Mouse (Mus musculus) adrenal gland, adult 18-20 months (tissue): Measurements from ENCODE around the gene Rnf135. TPM values are rescaled to one million over a fixed set of nuclear protein-coding genes. Genes with fewer than 3 reads are reported as not detected.
"Not testable (repeated sequence)": the region's sequence is repeated elsewhere in the genome, so short reads cannot be mapped to it uniquely, and the experiment has no call there.

ENCODE experiments used
- DNase-seq, 2 experiments: peaks; one replicate each; pipeline ENCODE4 v3.0.0; 2021 to 2022; ENCODE audit warnings: low spot score in 2 of 2
- long read RNA-seq, 2 experiments: library from polyadenylated mRNA; stranded (forward); transcript quantifications; one replicate each; pipeline ENCODE4 v2.0.0; 2021
- total RNA-seq, 2 experiments: library from RNA; stranded (reverse); gene quantifications; 1 replicate in 1 of 2; 2 replicates in 1 of 2; pipeline ENCODE4 v1.2.3; 2021

The Rnf135 gene
- 1 to 10 TPM; 5.9 to 9.1 TPM for total RNA-seq
- long read RNA-seq, experiment 1, partial matches to known transcripts: 0 of 3 reads
- long read RNA-seq, experiment 1, other reads (novel, unspliced or antisense): 2 of 3 reads
- long read RNA-seq, experiment 2, transcript Rnf135-201 (5 exons, 1,984 nt): major isoform, 40 of 61 reads
- long read RNA-seq, experiment 2, partial matches to known transcripts: 0 of 61 reads
- long read RNA-seq, experiment 2, other reads (novel, unspliced or antisense): 21 of 61 reads

DNA sequence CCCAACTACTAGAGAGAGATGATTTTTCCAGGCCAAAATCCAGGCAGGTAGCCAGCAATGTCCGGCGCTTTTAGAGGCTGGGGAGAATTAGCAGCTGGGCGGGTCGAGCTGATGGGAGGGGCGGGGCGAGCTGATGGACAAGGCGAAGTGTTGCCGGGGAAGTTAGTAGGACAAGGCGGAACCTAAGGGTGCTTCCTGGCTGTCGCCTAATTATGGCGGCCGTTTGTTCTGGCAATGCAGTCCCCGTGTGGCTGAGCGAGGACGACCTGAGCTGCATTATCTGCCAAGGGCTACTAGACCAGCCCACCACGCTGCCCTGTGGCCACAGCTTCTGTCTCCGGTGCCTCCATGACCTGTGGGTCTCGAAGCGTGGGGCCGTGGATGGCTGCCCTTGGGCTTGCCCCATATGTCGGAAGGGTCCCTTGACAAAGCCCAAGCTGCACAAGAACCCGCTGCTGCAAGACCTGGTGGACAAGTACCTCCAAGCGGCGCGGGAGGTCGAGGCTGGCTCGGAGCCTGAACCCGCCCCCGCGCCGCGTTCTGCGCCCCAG lies at the start of gene Rnf135:
Gene Rnf135 (plus strand): TSS at position 147 of the 551 bp plus-strand sequence.
- DNase-seq: peak; percentile 82 to 84

DNA sequence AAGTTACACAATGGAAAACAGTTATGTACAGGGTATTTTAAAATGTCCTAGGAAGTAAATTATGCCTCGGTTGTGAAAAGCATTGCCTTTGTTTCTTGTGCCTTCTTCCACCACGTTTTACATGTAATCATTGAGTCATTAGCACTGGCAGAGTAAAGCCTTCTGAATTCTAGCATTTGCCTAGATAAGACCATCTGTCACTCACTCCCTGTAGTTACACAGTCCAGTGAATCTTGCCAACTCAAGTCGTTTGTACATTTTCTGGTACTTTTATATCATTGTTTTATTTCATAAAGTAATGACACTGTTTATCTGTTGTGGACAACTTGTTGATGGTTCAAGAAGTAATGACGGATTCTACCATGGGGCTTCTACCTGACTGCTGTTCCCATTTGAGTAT lies 48.9 kb upstream of the Rnf135 start:
- no peak for DNase-seq

DNA sequence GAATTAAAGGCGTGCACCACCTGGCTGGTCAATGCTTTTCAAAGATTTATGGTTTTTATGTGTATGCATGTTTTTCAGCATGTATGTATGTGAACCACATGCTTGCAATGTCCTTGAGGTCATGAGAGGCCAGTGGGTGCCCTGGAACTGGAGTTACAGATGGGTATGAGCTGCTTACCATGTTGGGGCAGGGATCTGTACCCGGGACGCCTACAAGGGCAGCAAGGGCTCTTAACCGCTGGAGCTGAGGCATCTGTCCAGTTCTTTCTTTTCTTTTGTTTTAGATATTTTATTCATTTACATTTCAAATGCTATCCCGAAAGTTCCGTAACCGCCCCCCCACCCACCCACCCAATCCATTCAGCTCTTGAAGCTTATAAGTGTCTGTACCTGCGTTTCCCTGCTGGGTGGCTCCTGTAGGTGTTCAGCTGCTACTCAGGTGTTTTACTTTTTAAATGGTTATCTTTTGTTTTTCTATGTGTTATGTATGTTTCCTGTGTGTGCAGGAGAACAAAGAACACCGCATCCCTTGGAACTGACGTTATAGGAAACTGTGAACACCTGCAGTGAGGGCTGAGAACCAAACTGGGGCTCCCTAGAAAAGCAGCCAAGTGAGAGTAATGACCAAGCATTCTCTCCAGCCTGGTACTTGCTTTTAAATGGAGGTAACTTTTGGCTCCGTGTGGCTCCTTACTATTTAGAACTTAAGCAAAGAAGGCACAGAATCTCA lies 47.5 kb upstream of the Rnf135 start:
- DNase-seq: no peak

DNA sequence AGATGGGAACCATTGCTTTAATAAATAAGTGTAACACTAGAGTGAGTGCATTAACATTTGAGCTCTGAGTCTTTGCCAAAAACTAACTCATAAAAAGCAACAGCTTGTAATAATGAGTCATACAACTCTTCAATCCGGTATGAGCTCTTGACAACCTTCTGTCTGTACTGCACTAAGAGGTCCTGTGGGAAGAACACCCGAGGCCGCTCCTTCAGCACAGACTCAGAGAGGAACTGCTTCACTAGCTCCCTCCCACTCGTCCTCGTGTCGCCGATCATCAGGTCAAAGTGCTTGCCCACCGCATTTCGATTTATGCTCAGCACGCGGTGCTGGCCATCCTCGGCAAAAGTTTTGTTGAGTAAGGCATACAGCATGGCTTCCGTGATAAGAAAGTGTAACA lies 46.9 kb upstream of the Rnf135 start:
- no peak for DNase-seq

DNA sequence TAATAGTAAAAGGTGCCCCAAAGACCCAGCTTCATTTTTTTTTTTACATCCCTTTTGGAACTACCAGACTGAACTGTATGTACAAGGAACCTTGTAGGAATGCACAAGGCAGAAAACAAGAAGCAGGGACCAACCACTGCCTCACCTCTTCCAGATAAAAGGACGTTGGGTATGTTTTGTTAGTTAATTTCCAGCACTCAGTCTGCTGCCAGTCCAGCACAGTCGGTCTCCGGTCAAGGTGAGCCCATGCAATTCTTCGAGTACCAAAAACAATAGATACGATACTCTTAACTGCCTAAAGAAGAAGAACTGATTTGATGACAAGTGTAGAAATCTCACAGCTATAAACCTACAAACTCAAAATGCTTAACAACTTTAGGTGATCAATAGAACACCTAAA lies 45.9 kb upstream of the Rnf135 start:
- DNase-seq: no peak

DNA sequence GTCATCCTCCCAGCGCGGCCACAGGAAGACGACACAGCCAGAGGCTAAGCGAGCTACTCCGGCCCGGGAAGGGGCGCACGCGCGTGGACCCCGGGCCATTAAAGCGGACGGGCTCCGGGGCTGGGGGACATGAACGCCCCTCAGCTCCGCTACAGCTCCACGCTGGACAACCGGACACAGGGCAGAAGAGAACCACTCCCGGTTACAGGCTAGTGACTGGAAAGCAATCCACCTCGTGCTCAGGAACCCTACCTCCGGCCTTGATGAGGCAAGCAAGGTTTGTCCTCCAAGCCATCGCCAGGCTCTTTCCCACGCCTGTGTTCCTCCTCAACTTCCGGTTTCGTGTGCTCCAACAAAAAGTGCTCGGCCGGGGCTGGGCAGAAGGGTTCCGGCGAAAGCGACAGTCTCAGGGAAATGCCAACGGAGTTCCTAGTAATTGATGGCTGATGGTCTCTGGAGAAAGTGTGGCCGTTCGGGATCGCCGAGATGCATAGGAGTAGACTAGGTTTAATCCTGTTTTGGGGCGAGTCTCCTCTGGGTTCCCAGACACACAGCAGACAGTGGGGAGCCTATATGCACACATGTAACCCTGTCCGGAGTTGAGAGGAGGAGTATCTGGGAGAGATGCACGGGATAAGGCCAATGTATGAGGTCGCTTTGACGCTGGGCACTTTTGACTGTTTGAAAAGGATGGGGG lies 41.7 kb upstream of the Rnf135 start, which contains the start of gene Tefm:
Gene Tefm (minus strand): TSS at position 351 of the 697 bp plus-strand sequence.
- peak; percentile 79 to 80 for DNase-seq

DNA sequence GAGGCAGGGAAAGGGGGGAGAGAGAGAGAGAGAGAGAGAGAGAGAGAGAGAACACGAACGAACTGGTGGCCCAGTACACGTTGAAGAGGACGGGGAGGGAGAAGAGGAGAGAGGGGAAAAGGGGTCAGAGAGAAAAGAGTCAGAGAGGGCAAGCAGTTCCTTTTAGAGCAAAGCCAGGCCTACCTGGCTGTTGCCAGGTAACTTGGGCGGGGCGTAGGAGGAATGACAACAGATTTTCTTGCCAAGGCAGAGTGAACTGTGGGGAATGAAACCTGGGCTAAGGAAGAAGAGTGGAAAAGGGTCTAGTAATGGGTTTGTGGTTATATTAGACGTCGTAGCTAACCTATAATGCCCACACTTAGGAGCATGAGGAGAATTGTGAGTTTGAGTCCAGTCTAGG lies 40.8 kb upstream of the Rnf135 start:
- no peak for DNase-seq

GRCm38 (mm10) chr11:80145787-80146275 lies 37.8 kb upstream of the Rnf135 start:
- no peak for DNase-seq

DNA sequence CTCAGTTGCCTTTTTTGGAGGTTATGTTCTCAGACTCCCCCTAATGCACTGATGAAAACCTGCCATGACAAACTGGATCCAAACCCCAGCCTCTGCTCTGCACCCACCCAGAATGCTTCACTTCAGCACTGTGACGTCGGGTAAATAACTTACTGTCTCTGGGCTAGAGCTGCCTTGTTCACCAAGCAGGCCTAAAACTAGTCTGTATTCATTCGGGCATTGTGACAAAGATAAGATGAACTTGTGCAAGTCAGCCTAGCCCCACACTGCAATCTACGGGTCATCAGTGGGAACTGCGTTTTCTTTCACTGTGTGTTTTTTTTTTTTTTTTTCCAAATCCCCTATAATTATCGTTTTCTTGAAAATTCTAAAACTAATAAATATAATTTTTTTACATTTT lies 35.9 kb upstream of the Rnf135 start:
- DNase-seq: no peak

DNA sequence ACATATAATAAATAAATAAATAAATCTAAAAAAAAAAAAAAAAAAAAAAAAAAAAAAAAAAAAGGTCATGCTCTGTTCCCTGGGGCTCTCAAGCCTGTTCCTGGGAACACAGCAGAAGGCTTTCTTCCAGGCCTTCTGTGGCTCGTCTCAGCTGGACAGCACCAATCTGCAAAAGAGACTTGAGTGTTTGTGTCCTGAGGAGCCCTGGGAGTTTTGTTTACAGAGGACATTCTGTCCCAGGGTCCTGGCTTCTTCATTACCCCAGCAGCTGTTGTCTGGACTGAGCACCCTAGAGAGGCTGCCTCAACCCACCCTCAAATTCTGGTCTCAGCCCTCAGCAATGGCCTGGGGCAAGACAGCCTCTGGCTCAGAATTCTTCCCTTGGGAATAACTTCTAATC lies 35.3 kb upstream of the Rnf135 start:
- no peak for DNase-seq

DNA sequence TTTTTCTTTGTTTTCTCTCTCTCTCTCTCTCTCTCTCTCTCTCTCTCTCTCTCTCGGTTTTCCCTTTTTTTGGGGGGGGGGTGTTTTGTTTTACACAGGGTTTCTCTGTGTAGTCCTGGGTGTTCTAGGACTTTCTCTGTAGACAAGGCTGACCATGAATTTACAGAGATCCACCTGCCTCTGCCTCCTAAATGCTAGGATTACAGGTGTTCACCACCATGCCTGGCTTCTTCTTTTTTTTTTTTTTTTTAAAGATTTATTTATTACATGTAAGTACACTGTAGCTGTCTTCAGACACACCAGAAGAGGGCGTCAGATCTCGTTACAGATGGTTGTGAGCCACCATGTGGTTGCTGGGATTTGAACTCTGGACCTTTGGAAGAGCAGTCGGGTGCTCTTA lies 34.7 kb upstream of the Rnf135 start:
- not testable (repeated sequence) for DNase-seq

DNA sequence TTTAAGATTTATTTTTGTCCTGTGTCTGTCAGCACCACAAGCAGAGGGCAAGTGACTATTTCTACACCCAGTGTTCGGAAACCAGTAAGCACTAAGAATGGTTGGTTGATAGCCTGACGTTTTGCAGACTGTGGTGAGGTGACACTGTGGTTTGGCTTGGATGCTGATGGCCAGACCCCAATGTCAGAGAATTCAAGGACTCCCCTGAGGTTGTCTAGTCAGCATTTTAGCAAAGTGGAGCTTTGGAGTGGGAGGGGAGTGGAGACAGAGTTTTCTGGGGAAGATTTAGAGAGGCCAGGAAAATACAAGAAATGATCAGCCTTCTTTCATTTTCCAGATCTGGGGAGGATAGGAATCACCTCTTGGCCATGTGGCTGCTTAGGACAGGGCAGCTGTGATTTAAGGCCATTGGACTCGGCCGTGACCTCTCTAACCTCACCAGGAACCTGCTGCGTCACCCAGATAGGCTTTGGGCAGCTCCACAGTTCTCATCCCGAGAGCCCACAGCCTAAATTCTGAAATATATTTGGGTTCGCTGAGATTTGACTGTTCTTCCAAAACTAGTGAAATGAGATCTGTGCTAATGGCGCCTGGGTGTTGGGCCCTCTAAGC lies 34.1 kb upstream of the Rnf135 start:
- DNase-seq: no peak

DNA sequence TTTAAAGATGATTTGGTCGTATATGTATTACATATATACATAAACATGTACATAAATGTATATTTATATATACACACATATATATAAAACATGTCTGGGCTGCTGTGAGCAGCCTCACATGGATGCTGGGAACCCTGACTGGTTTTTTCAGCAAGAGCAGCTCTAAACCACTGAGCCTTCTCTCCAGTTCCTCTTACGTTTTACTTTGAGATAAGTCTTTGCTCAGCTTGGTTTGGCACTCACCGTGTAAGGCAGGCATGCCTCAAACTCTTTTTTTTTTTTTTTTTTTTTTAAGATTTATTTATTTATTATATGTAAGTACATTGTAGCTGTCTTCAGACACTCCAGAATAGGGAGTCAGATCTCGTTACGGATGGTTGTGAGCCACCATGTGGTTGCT lies 33.1 kb upstream of the Rnf135 start:
- no peak for DNase-seq

DNA sequence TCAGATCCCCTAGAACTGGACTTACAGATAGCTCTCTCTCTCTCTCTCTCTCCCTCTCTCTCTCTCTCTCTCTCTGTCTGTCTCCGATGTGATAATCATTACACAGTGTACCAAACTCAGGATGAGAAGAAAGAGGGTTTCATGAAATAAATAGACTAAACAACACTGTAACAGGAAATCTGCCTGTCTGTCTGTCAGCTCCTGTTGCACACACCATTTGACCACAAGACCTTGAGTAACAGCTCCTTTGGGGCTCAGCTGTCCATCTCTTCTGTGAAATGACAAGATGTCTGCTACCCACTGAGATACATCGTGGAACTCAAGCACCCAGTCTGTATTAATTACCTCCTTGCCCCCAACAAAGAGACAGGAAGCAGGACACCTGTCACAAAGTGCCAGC lies 32.1 kb upstream of the Rnf135 start:
- DNase-seq: no peak

GRCm38 (mm10) chr11:80152376-80152775 lies 31.3 kb upstream of the Rnf135 start:
- DNase-seq: no peak

DNA sequence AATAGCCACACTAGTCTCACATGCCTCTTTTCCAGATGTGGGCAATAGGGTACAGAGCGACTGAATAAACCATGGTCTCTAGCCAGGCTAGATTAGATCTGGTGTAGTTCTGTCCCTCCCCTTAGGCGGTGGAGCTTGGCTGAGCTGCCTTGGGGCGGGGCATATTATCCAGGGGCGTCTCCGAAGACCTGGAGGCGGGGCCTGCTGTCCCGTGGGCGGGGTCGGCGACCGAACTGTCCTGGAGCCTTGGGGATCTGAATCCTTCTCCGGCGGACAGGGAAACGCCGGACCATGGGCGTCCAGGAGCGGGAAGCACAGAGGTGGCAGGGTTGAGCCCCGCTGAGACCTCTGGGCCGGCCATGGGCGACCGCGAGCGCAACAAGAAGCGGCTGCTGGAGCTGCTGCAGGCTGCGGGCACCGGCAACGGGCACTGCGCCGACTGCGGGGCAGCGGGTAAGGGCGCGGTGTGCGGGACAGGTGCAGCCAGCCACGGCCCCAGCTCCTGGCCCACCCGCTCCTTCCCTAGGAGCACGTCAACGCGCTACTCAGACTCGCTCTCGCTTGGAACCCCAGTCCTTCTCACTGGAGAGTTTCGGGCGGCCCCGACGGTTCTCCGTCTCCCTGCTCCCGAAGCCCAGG lies 29.7 kb upstream of the Rnf135 start, which contains the start of gene Adap2:
Gene Adap2 (plus strand): TSS at position 249 of the 639 bp plus-strand sequence.
- peak; percentile 91 to 93 for DNase-seq

GRCm38 (mm10) chr11:80154501-80154900 lies 29.1 kb upstream of the Rnf135 start:
- no peak for DNase-seq

GRCm38 (mm10) chr11:80155541-80155940 lies 28.1 kb upstream of the Rnf135 start:
- no peak for DNase-seq

DNA sequence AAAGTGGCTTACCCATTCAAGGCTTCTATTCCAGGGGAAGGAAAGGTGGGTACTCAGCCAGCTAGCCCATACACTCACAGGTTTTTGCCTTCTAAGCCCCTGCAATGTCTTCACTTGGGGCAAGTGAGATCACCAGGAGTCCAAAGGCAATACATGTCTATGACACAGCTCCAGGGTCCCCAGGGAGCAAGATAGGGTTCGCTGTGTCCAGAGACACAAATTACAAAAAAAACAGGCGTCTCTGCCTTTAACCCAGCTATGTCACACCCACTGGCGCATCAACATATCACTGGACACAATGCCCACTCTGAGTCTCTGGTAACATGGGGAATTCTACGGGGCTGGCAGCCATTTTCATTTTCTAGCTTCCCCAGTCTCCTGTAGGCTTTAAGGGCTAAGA lies 27.7 kb upstream of the Rnf135 start:
- DNase-seq: no peak

- no peak for DNase-seq
These were observed 26.8 kb upstream of the Rnf135 start for GRCm38 (mm10) chr11:80156841-80157240.

GRCm38 (mm10) chr11:80159018-80159417 lies 24.6 kb upstream of the Rnf135 start:
- no peak for DNase-seq
